Mouse (Mus musculus) CH12.LX (cell line): ENCODE measurements around the gene D130052B06Rik. TPM values are rescaled to one million over a fixed set of nuclear protein-coding genes. Genes with fewer than 3 reads are reported as not detected.
A peak's percentile ranks its signal among the peaks of the same experiment; 100 is the strongest.

Experiments
- DNase-seq: peaks from one replicate; pipeline ENCODE4 v3.0.0-alpha.2; 2013; ENCODE audit errors: extremely low read depth
- H3K27ac ChIP-seq: 2 replicates; pipeline ENCODE4 v1.5.1; 2012; ENCODE audit warnings: low read depth, mild to moderate bottlenecking, control low read depth, moderate library complexity; ENCODE audit not compliant: insufficient read depth
- H3K27me3 ChIP-seq: replicated peaks from 2 replicates; pipeline ENCODE3; 2012; ENCODE audit warnings: inconsistent platforms
- H3K36me3 ChIP-seq, 2 experiments: replicated peaks in 1 of 2; 2 replicates each; pipeline versions ENCODE3 to v1.6.1; 2012; ENCODE audit warnings: inconsistent platforms in 1 of 2, low read length in 1 of 2, mild to moderate bottlenecking in 1 of 2, mixed read lengths in 1 of 2, moderate library complexity in 1 of 2; ENCODE audit not compliant: control insufficient read depth in 1 of 2, insufficient read depth in 1 of 2
- H3K4me1 ChIP-seq, 2 experiments: 2 replicates each; pipeline ENCODE4 v1.6.1; 2012; ENCODE audit warnings: inconsistent platforms in 1 of 2, moderate library complexity in 1 of 2; ENCODE audit not compliant: insufficient read depth in 2 of 2, control insufficient read depth in 1 of 2
- H3K4me2 ChIP-seq: 2 replicates; pipeline ENCODE4 v1.6.1; 2012; ENCODE audit warnings: low read depth, mild to moderate bottlenecking, control low read depth; ENCODE audit not compliant: poor library complexity, insufficient read depth, severe bottlenecking
- H3K4me3 ChIP-seq, 3 experiments: fragments of 150-350 bp in 1 of 3; sonication (generic) in 1 of 3; replicated peaks in 1 of 3; 2 replicates each; pipeline versions ENCODE3 to v1.5.1; 2011 to 2012; ENCODE audit warnings: low read depth in 2 of 3, low read length in 2 of 3, mild to moderate bottlenecking in 2 of 3, moderate library complexity in 2 of 3, control low read depth in 1 of 3, improper control_type of control experiment in 1 of 3, inconsistent platforms in 1 of 3, mixed read lengths in 1 of 3; ENCODE audit not compliant: poor library complexity in 1 of 3
- H3K79me2 ChIP-seq: replicated peaks from 2 replicates; pipeline ENCODE4 v1.6.1; 2012; ENCODE audit warnings: mild to moderate bottlenecking, moderate library complexity; ENCODE audit not compliant: control insufficient read depth, poor library complexity, insufficient read depth, severe bottlenecking; ENCODE audit errors: extremely low read depth
- H3K9ac ChIP-seq: 2 replicates; pipeline ENCODE4 v1.6.1; 2012; ENCODE audit warnings: low read depth, mild to moderate bottlenecking, control low read depth, moderate library complexity; ENCODE audit not compliant: insufficient read depth
- H3K9me3 ChIP-seq: replicated peaks from 2 replicates; pipeline ENCODE3; 2012; ENCODE audit warnings: low read length, inconsistent platforms, mixed read lengths
- CHD1 ChIP-seq: IDR thresholded peaks from 2 replicates; pipeline ENCODE4 v1.6.1; 2012; ENCODE audit warnings: low read depth, low read length, improper control_type of control experiment, inconsistent platforms
- CTCF ChIP-seq, 2 experiments: IDR thresholded peaks in 1 of 2; conservative IDR thresholded peaks in 1 of 2; 2 replicates each; pipeline ENCODE4 v1.5.1; 2011 to 2012; ENCODE audit warnings: low read depth in 2 of 2, low read length in 2 of 2, improper control_type of control experiment in 1 of 2, inconsistent platforms in 1 of 2, mild to moderate bottlenecking in 1 of 2, moderate library complexity in 1 of 2
- E2F4 ChIP-seq: IDR thresholded peaks from 2 replicates; pipeline ENCODE4 v1.6.1; 2011; ENCODE audit warnings: low read depth, low read length, improper control_type of control experiment; ENCODE audit not compliant: insufficient replicate concordance
- ELF1 ChIP-seq: IDR thresholded peaks from 2 replicates; pipeline ENCODE4 v1.6.1; 2014; ENCODE audit warnings: low read depth, mild to moderate bottlenecking, inconsistent platforms, low read length, improper control_type of control experiment
- GABPA ChIP-seq: IDR thresholded peaks from 2 replicates; pipeline ENCODE4 v1.6.1; 2012; ENCODE audit warnings: low read depth, low read length, improper control_type of control experiment, inconsistent platforms; ENCODE audit not compliant: insufficient replicate concordance
- HCFC1 ChIP-seq: IDR thresholded peaks from 2 replicates; pipeline ENCODE4 v1.6.1; 2012; ENCODE audit warnings: low read depth, mild to moderate bottlenecking, inconsistent platforms, low read length, improper control_type of control experiment
- IRF4 ChIP-seq: IDR thresholded peaks from 2 replicates; pipeline ENCODE4 v1.6.1; 2014; ENCODE audit warnings: low read depth, mild to moderate bottlenecking, inconsistent platforms, low read length, improper control_type of control experiment
- JUND ChIP-seq: conservative IDR thresholded peaks from 2 replicates; pipeline ENCODE4 v1.6.1; 2011; ENCODE audit warnings: low read depth, low read length, improper control_type of control experiment
- KAT2A ChIP-seq: IDR thresholded peaks from 2 replicates; pipeline ENCODE4 v1.6.1; 2012; ENCODE audit warnings: low read length, improper control_type of control experiment, inconsistent platforms; ENCODE audit not compliant: insufficient replicate concordance
- MAX ChIP-seq: IDR thresholded peaks from 2 replicates; pipeline ENCODE4 v1.6.1; 2011; ENCODE audit warnings: low read length, improper control_type of control experiment
- MAZ ChIP-seq: IDR thresholded peaks from 2 replicates; pipeline ENCODE4 v1.6.1; 2012; ENCODE audit warnings: low read depth, mild to moderate bottlenecking, inconsistent platforms, low read length, improper control_type of control experiment, moderate library complexity
- MXI1 ChIP-seq: IDR thresholded peaks from 2 replicates; pipeline ENCODE4 v1.6.1; 2011; ENCODE audit warnings: mild to moderate bottlenecking, low read depth, low read length, improper control_type of control experiment
- NELFE ChIP-seq: IDR thresholded peaks from 2 replicates; pipeline ENCODE4 v1.6.1; 2011; ENCODE audit warnings: low read depth, low read length, improper control_type of control experiment
- PAX5 ChIP-seq: IDR thresholded peaks from 2 replicates; pipeline ENCODE4 v1.6.1; 2012; ENCODE audit warnings: low read length, inconsistent platforms, mixed read lengths
- POLR2A ChIP-seq: IDR thresholded peaks from 2 replicates; pipeline ENCODE4 v1.6.1; 2011; ENCODE audit warnings: low read depth, mild to moderate bottlenecking, improper control_type of control experiment, low read length
- POLR2AphosphoS2 ChIP-seq: IDR thresholded peaks from 2 replicates; pipeline ENCODE4 v1.6.1; 2011; ENCODE audit warnings: low read depth, low read length, improper control_type of control experiment
- RAD21 ChIP-seq: IDR thresholded peaks from 2 replicates; pipeline ENCODE4 v1.6.1; 2011; ENCODE audit warnings: low read depth, mild to moderate bottlenecking, low read length, improper control_type of control experiment, moderate library complexity
- RCOR1 ChIP-seq: conservative IDR thresholded peaks from 2 replicates; pipeline ENCODE4 v1.6.1; 2012; ENCODE audit warnings: low read depth, mild to moderate bottlenecking, inconsistent platforms, low read length, improper control_type of control experiment
- SIN3A ChIP-seq: IDR thresholded peaks from 2 replicates; pipeline ENCODE4 v1.6.1; 2012; ENCODE audit warnings: low read length, improper control_type of control experiment, inconsistent platforms
- TCF12 ChIP-seq: IDR thresholded peaks from 2 replicates; pipeline ENCODE4 v1.6.1; 2014; ENCODE audit warnings: low read depth, mild to moderate bottlenecking, inconsistent platforms, low read length, improper control_type of control experiment
- UBTF ChIP-seq: IDR thresholded peaks from 2 replicates; pipeline ENCODE4 v1.6.1; 2012; ENCODE audit warnings: low read depth, mild to moderate bottlenecking, inconsistent platforms, low read length, improper control_type of control experiment, moderate library complexity
- USF1 ChIP-seq: IDR thresholded peaks from 2 replicates; pipeline ENCODE4 v1.6.1; 2014; ENCODE audit warnings: low read depth, mild to moderate bottlenecking, inconsistent platforms, low read length, improper control_type of control experiment
- USF2 ChIP-seq: conservative IDR thresholded peaks from 2 replicates; pipeline ENCODE4 v1.6.1; 2011; ENCODE audit warnings: low read depth, low read length, improper control_type of control experiment
- ZC3H11A ChIP-seq: IDR thresholded peaks from 2 replicates; pipeline ENCODE4 v1.6.1; 2012; ENCODE audit warnings: low read depth, mild to moderate bottlenecking, inconsistent platforms, low read length, improper control_type of control experiment
- ZKSCAN1 ChIP-seq: IDR thresholded peaks from 2 replicates; pipeline ENCODE4 v1.6.1; 2012; ENCODE audit warnings: low read depth, inconsistent platforms, low read length, improper control_type of control experiment, borderline replicate concordance
- ZMIZ1 ChIP-seq: IDR thresholded peaks from 2 replicates; pipeline ENCODE4 v1.6.1; 2012; ENCODE audit warnings: low read depth, mild to moderate bottlenecking, inconsistent platforms, low read length, improper control_type of control experiment
- ZNF384 ChIP-seq: IDR thresholded peaks from 2 replicates; pipeline ENCODE4 v1.6.1; 2012; ENCODE audit warnings: low read depth, low read length, improper control_type of control experiment, inconsistent platforms
- dilution Hi-C: fragments of 300-500 bp; cut with MboI; formaldehyde crosslinking; loops from 2 replicates; pipeline ENCODE4 v1.14.3; 2020; ENCODE audit warnings: low sequenced_read_pairs; ENCODE audit not compliant: extremely low pct_unique_long_range_greater_than_20kb, extremely low pct_ligation_motif_present
- in situ Hi-C: fragments of 300-500 bp; cut with MboI; formaldehyde crosslinking; loops from 3 replicates; pipeline ENCODE4 v1.14.3; 2019; ENCODE audit warnings: low sequenced_read_pairs, low pct_ligation_motif_present, low pct_unique_long_range_greater_than_20kb, mixed read lengths
- polyA plus RNA-seq: library from polyadenylated mRNA; unstranded; fragments of >175 nt; gene quantifications from 2 replicates; pipeline ENCODE4 v1.2.1, GENCODE M21; 2012; ENCODE audit warnings: low read depth; ENCODE audit not compliant: insufficient read length
- total RNA-seq, 2 experiments: library from RNA; depleted of rRNA; stranded (reverse); fragments of 300-350 nt in 1 of 2; fragments of >200 nt in 1 of 2; gene quantifications; 2 replicates each; pipeline ENCODE4 v1.2.3; 2012 to 2014

Gene D130052B06Rik
- total and polyA plus RNA-seq, 3 experiments = not detected

- dilution Hi-C loops = no loop called here
- TF ChIP-seq MXI1 (no peak), NELFE (no peak), POLR2AphosphoS2 (no peak), JUND (no peak), ZKSCAN1 (no peak), HCFC1 (no peak), IRF4 (no peak), USF1 (no peak), CTCF (conservative IDR thresholded peaks at IDR 0.05 in 1 of 2, IDR thresholded peaks at IDR 0.05 in 1 of 2; ENCODE audit: low read depth in 2 of 2, low read length in 2 of 2) (no peak)
- TF ChIP-seq, all 38 proteins: peak for 0
- H3K9me3 ChIP-seq = no peaks in the 10 kb centered on the region
- no peak overlapping the region for H3K4me3 ChIP-seq
- H3K4me2 ChIP-seq = no peak overlapping the region
- H3K4me1 ChIP-seq = peaks cover 0 to 2% of the 10 kb centered on the region in 2 experiments; a peak in 1 of 4 replicates
- in situ Hi-C loops = no loop called here
- H3K27me3 ChIP-seq = peaks cover 42% of the 10 kb centered on the region
- DNase-seq = no peak
- no peaks in the 10 kb centered on the region for H3K79me2 ChIP-seq
- no peak overlapping the region for H3K27ac ChIP-seq
- H3K9ac ChIP-seq = no peak overlapping the region
- no peaks in the 10 kb centered on the region for H3K36me3 ChIP-seq
Measured at GRCm38 (mm10) chr11:33603174-33603573, 4.1 kb downstream of the D130052B06Rik start.

GRCm38 (mm10) chr11:33607784-33608183 is 8.7 kb downstream of the D130052B06Rik start:
- dilution Hi-C loops = no loop called here

GRCm38 (mm10) chr11:33614218-33614617 is 15.1 kb downstream of the D130052B06Rik start:
- Histone ChIP-seq H3K36me3 (no peaks in the 10 kb centered on the region), H3K79me2 (no peaks in the 10 kb centered on the region), H3K4me1 (peaks cover 2 to 4% of the 10 kb centered on the region in 2 experiments; a peak in 1 of 4 replicates), H3K9me3 (no peaks in the 10 kb centered on the region), H3K4me3 (no peak overlapping the region), H3K27ac (no peak overlapping the region), H3K9ac (no peak overlapping the region), H3K4me2 (no peak overlapping the region), H3K27me3 (no peaks in the 10 kb centered on the region)
- in situ Hi-C loops = loop anchor here (5.0 kb wide), 1 partner anchor 437 kb away; no protein-coding TSS in a partner anchor
- DNase-seq = peak; percentile 72
- dilution Hi-C loops = no loop called here
- TF ChIP-seq CTCF (conservative IDR thresholded peaks at IDR 0.05 in 1 of 2, IDR thresholded peaks at IDR 0.05 in 1 of 2; ENCODE audit: low read depth in 2 of 2, low read length in 2 of 2) (peak; percentile 92 to 97), ZMIZ1 (no peak), MXI1 (no peak), ZNF384 (no peak), E2F4 (0 out of 2 replicates have a peak, but pooled peaks have one; percentile 29), HCFC1 (no peak), IRF4 (peak; percentile 35; the same call in 1 of the 2 replicates), TCF12 (no peak), USF2 (no peak), ZC3H11A (peak; percentile 70), ELF1 (peak; percentile 33; the same call in 1 of the 2 replicates), KAT2A (no peak), USF1 (no peak), PAX5 (no peak), MAX (no peak), POLR2A (no peak), MAZ (0 out of 2 replicates have a peak, but pooled peaks have one; percentile 33)

More at GRCm38 (mm10) chr11:33607784-33608183, 8.7 kb downstream of the D130052B06Rik start:
- H3K9ac ChIP-seq = no peak overlapping the region
- H3K9me3 ChIP-seq = no peaks in the 10 kb centered on the region
- no peaks in the 10 kb centered on the region for H3K36me3 ChIP-seq
- H3K4me2 ChIP-seq = no peak overlapping the region
- H3K4me1 ChIP-seq = peaks cover 0 to 2% of the 10 kb centered on the region in 2 experiments; a peak in 1 of 4 replicates
- no peak for DNase-seq
- TF ChIP-seq IRF4 = no peak
- TF ChIP-seq RCOR1 = no peak
- TF ChIP-seq ZKSCAN1 = no peak
- no peak for TF ChIP-seq USF2
- TF ChIP-seq USF1 = no peak
- no peak for TF ChIP-seq ELF1
- no peak for TF ChIP-seq UBTF
- no peak for TF ChIP-seq E2F4
- TF ChIP-seq CHD1 = no peak
- TF ChIP-seq GABPA = no peak
- no peak for TF ChIP-seq SIN3A
- TF ChIP-seq RAD21 = no peak
- no peak for TF ChIP-seq ZMIZ1
- H3K27ac ChIP-seq = no peak overlapping the region
- no peaks in the 10 kb centered on the region for H3K79me2 ChIP-seq
- H3K27me3 ChIP-seq = peaks cover 11% of the 10 kb centered on the region
- no peak overlapping the region for H3K4me3 ChIP-seq
- in situ Hi-C loops = no loop called here
